Mouse (Mus musculus): ENCODE results near the gene Mknk1. TPM values are rescaled to one million over a fixed set of nuclear protein-coding genes. Genes with fewer than 3 reads are reported as not detected.

The Mknk1 gene
- polyA plus RNA-seq, 1 experiment from 2014 or later: 25.6 TPM

GRCm38 (mm10) chr4:115902816-115903215 is 63.8 kb downstream of the Mknk1 start:
- H3K4me3 ChIP-seq (replicated peaks): no peak overlapping the region
- H3K4me2 ChIP-seq: no peak overlapping the region
- H3K27me3 ChIP-seq: peaks cover 94% of the 10 kb centered on the region
- H3K9ac ChIP-seq: no peak overlapping the region
- no peaks in the 10 kb centered on the region for H3K36me3 ChIP-seq
- 19% methylated on average over 5 of the region's 5 CpGs for WGBS
- no peak overlapping the region for H3K27ac ChIP-seq
- H3K9me3 ChIP-seq (replicated peaks): no peaks in the 10 kb centered on the region
- no peak for ATAC-seq (replicated peaks; ENCODE audit: low FRiP score)
- peaks cover 11% of the 10 kb centered on the region for H3K4me1 ChIP-seq

GRCm38 (mm10) chr4:115904375-115904774 is 65.4 kb downstream of the Mknk1 start:
- WGBS: 2% methylated on average over 12 of the region's 12 CpGs
- H3K27ac ChIP-seq: no peak overlapping the region
- H3K27me3 ChIP-seq: peaks cover 94% of the 10 kb centered on the region
- no peak overlapping the region for H3K4me3 ChIP-seq (replicated peaks)
- no peak overlapping the region for H3K4me2 ChIP-seq
- H3K4me1 ChIP-seq: 0 out of 2 replicates have a peak, but pooled peaks cover 6% of the 10 kb centered on the region
- no peak overlapping the region for H3K9ac ChIP-seq
- no peaks in the 10 kb centered on the region for H3K9me3 ChIP-seq (replicated peaks)
- peak; percentile 72 for ATAC-seq (replicated peaks; ENCODE audit: low FRiP score)
- H3K36me3 ChIP-seq: no peaks in the 10 kb centered on the region

- peaks cover 90% of the 10 kb centered on the region for H3K27me3 ChIP-seq
- H3K9ac ChIP-seq: no peak overlapping the region
- H3K36me3 ChIP-seq: no peaks in the 10 kb centered on the region
- ATAC-seq (replicated peaks; ENCODE audit: low FRiP score): no peak
- H3K4me3 ChIP-seq (replicated peaks): no peak overlapping the region
- H3K4me1 ChIP-seq: 0 out of 2 replicates have a peak, but pooled peaks cover 6% of the 10 kb centered on the region
- H3K9me3 ChIP-seq (replicated peaks): no peaks in the 10 kb centered on the region
- no peak overlapping the region for H3K27ac ChIP-seq
- H3K4me2 ChIP-seq: no peak overlapping the region
- 16% methylated on average over 7 of the region's 7 CpGs for WGBS
Observed at GRCm38 (mm10) chr4:115905701-115906100, 66.7 kb downstream of the Mknk1 start.

DNA sequence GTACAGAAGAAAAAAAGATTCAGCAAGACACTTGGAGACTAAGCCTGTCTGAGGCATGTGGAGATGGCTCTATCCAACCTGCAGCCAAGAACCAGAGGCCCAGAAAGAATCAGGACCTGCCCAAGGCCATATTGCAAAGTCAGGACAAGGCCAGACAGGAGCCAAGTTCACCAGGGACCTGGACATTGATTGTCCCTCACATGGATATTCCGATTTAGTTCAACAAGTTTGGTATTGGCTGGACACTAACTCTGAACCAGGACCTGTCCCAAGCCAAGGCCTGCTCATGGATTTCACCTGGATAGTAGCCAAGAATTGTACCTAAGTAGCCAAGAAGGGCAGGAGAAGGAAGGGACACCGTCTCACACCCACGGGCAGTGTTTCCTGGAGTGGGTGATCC is 67.8 kb downstream of the Mknk1 start:
- ATAC-seq (replicated peaks; ENCODE audit: low FRiP score): no peak
- Histone ChIP-seq H3K9ac (no peak overlapping the region), H3K27me3 (peaks cover 90% of the 10 kb centered on the region), H3K4me3 (replicated peaks) (no peak overlapping the region), H3K4me2 (no peak overlapping the region), H3K27ac (no peak overlapping the region), H3K4me1 (peaks cover 9% of the 10 kb centered on the region; the same call in 1 of the 2 replicates), H3K36me3 (no peaks in the 10 kb centered on the region), H3K9me3 (replicated peaks) (no peaks in the 10 kb centered on the region)
- WGBS: 81% methylated on average over 3 of the region's 3 CpGs

- no peaks in the 10 kb centered on the region for H3K36me3 ChIP-seq
- 69% methylated on average over 1 of the region's 1 CpGs for WGBS
- H3K27me3 ChIP-seq: peaks cover 93% of the 10 kb centered on the region
- H3K27ac ChIP-seq: no peak overlapping the region
- no peaks in the 10 kb centered on the region for H3K9me3 ChIP-seq (replicated peaks)
- peaks cover 10% of the 10 kb centered on the region; the same call in 1 of the 2 replicates for H3K4me1 ChIP-seq
- no peak overlapping the region for H3K9ac ChIP-seq
- no peak overlapping the region for H3K4me2 ChIP-seq
- H3K4me3 ChIP-seq (replicated peaks): no peak overlapping the region
- no peak for ATAC-seq (replicated peaks; ENCODE audit: low FRiP score)
Observed at GRCm38 (mm10) chr4:115907994-115908393, 69.0 kb downstream of the Mknk1 start.

DNA sequence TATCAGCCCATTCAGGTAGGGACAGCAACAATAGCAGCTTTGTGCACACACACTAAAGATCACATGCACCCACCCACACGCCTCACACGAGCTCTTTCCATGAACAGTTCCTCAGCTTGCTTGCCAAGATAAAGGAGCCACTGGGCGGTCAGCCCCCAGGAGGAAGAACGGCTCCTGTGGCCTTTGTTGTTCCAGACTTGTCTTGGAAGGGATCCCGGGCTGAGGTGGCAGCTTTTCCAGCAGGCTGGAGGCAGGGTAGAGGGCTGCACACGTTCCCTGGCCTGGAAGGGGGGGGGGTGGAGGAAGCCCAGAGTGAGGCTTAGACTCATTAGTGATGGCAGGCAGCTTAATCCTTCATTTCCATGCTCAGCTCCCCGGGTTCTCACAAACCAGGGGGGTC is 69.6 kb downstream of the Mknk1 start:
- H3K36me3 ChIP-seq: no peaks in the 10 kb centered on the region
- peaks cover 10% of the 10 kb centered on the region; the same call in 1 of the 2 replicates for H3K4me1 ChIP-seq
- no peak overlapping the region for H3K4me2 ChIP-seq
- H3K27ac ChIP-seq: no peak overlapping the region
- peaks cover 91% of the 10 kb centered on the region for H3K27me3 ChIP-seq
- no peaks in the 10 kb centered on the region for H3K9me3 ChIP-seq (replicated peaks)
- no peak overlapping the region for H3K9ac ChIP-seq
- no peak overlapping the region for H3K4me3 ChIP-seq (replicated peaks)
- ATAC-seq (replicated peaks; ENCODE audit: low FRiP score): no peak
- 20% methylated on average over 7 of the region's 7 CpGs for WGBS

DNA sequence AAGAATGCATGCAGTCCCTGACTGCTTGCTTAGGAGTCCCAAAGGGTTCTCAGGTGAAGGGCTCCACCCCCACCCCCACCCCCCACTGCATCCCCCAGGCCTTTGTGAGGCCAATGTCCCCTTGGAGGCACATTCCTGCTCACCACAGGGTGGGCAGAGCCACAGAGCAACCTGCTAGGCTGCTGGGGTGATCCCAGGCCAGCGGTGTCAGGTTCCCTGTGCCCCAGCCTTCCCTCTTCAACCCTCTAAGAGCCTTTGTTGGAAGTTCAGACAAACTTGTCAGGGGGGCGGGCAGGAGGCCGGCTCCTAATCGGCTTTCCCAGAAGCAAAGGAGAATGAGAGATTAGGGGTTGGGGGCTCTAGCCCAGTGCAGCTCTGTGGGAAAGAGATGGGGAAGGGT is 72.6 kb downstream of the Mknk1 start:
- peak; percentile 46; the same call in 1 of the 2 replicates for ATAC-seq (replicated peaks; ENCODE audit: low FRiP score)
- WGBS: 11% methylated on average over 4 of the region's 4 CpGs

DNA sequence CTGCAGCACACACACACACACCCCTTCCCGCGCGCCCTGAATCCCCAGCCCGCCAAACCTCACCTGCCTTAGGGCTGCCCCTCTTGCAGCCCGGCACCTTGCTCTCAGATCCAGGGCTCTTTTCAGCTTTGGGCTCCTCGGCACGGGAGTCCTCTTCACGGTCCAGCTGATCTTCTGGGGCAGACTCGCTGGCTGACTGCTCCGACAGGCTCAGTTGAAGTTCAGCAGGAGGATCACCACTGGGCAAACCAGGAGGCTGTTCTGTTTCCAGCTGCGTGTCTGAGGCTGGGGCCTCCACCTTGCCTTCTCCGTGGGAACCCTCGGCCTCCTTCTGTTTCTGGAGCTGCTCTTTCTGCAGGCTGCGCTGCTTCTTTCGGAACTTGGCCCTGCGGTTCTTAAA is 80.9 kb downstream of the Mknk1 start:
- Histone ChIP-seq H3K9ac (no peak overlapping the region), H3K4me3 (replicated peaks) (no peak overlapping the region), H3K4me2 (no peak overlapping the region), H3K36me3 (no peaks in the 10 kb centered on the region), H3K27me3 (peaks cover 98% of the 10 kb centered on the region), H3K27ac (no peak overlapping the region), H3K4me1 (0 out of 2 replicates have a peak, but pooled peaks cover 3% of the 10 kb centered on the region), H3K9me3 (replicated peaks) (no peaks in the 10 kb centered on the region)
- 55% methylated on average over 16 of the region's 16 CpGs for WGBS
- ATAC-seq (replicated peaks; ENCODE audit: low FRiP score): peak; percentile 50

More for the DNA sequence above, 72.6 kb downstream of the Mknk1 start:
- no peak overlapping the region for H3K4me3 ChIP-seq (replicated peaks)
- H3K4me1 ChIP-seq: peaks cover 6% of the 10 kb centered on the region; the same call in 1 of the 2 replicates
- H3K9me3 ChIP-seq (replicated peaks): no peaks in the 10 kb centered on the region
- no peak overlapping the region for H3K4me2 ChIP-seq
- H3K27ac ChIP-seq: no peak overlapping the region
- H3K9ac ChIP-seq: no peak overlapping the region
- peaks cover 87% of the 10 kb centered on the region for H3K27me3 ChIP-seq
- H3K36me3 ChIP-seq: no peaks in the 10 kb centered on the region

DNA sequence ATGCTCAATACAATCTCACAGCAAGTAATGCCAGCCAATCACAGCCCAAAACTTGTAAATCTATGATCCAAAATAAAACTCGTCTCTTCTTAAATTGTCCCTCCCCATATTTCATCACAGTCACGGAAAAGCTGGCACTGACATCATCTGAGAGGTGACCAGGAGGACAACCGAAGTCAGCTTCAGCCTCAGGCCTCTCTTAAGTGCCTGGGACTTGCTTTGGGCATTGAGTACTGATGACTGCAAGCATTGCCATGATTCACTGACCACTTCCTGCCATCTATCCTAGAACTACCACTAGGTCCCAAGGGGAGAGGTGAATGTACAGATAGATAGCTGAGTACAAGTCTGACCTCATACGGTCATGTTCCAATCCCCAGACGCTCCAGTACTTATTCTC is 83.7 kb downstream of the Mknk1 start:
- ATAC-seq (replicated peaks; ENCODE audit: low FRiP score): no peak
- Histone ChIP-seq H3K9me3 (replicated peaks) (no peaks in the 10 kb centered on the region), H3K4me3 (replicated peaks) (no peak overlapping the region), H3K4me2 (no peak overlapping the region), H3K4me1 (0 out of 2 replicates have a peak, but pooled peaks cover 3% of the 10 kb centered on the region), H3K9ac (no peak overlapping the region), H3K27ac (no peak overlapping the region), H3K36me3 (no peaks in the 10 kb centered on the region), H3K27me3 (peaks cover 98% of the 10 kb centered on the region)
- WGBS: 86% methylated on average over 5 of the region's 5 CpGs

- no peak overlapping the region for H3K27ac ChIP-seq
- H3K4me3 ChIP-seq (replicated peaks): no peak overlapping the region
- H3K36me3 ChIP-seq: no peaks in the 10 kb centered on the region
- WGBS: 74% methylated on average over 16 of the region's 16 CpGs
- 0 out of 2 replicates have a peak, but pooled peaks have one; percentile 29 for ATAC-seq (replicated peaks; ENCODE audit: low FRiP score)
- no peak overlapping the region for H3K4me2 ChIP-seq
- H3K9ac ChIP-seq: no peak overlapping the region
- no peaks in the 10 kb centered on the region for H3K9me3 ChIP-seq (replicated peaks)
- 0 out of 2 replicates have a peak, but pooled peaks cover 3% of the 10 kb centered on the region for H3K4me1 ChIP-seq
- peaks cover 98% of the 10 kb centered on the region for H3K27me3 ChIP-seq
Observed at GRCm38 (mm10) chr4:115923262-115923880, 84.4 kb downstream of the Mknk1 start.

GRCm38 (mm10) chr4:115927637-115928036 is 88.6 kb downstream of the Mknk1 start:
- Histone ChIP-seq H3K36me3 (no peaks in the 10 kb centered on the region), H3K4me1 (no peaks in the 10 kb centered on the region), H3K27me3 (peaks cover 100% of the 10 kb centered on the region), H3K4me3 (replicated peaks) (no peak overlapping the region), H3K9me3 (replicated peaks) (no peaks in the 10 kb centered on the region), H3K27ac (no peak overlapping the region), H3K9ac (no peak overlapping the region), H3K4me2 (no peak overlapping the region)
- 47% methylated on average over 7 of the region's 7 CpGs for WGBS
- no peak for ATAC-seq (replicated peaks; ENCODE audit: low FRiP score)

Data from kidney, embryonic 15.5 days (tissue).